Mouse (Mus musculus) spleen, postnatal 4 days (tissue): ENCODE results near the gene Cenpt.

ENCODE experiments used
- DNase-seq, 2 experiments: peaks; one replicate each; pipeline ENCODE4 v3.0.0; 2022; ENCODE audit warnings: low spot score in 2 of 2

Gene Cenpt

DNA sequence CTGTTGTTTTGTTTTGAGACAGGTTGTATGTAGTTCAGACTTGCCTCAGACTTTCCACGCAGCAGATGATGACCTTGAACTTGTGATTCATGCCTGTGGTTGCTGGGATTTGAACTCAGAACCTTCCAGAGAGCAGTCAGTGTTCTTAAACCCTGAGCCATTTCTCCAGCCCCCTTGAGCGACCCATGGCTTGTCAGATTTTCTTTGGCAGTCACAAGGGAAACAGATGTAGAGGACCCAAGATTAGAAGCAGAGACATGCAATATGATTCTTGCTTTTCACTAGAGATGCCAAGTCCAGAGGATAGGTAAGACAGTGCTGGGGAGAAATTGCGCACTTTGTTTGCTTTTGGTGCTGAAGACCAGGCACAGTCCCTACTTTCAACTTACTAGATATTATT lies at the start of gene Cenpt:
Cenpt (minus strand) TSS at position 101 of the 400 bp plus-strand sequence.
- DNase-seq: no peak

DNA sequence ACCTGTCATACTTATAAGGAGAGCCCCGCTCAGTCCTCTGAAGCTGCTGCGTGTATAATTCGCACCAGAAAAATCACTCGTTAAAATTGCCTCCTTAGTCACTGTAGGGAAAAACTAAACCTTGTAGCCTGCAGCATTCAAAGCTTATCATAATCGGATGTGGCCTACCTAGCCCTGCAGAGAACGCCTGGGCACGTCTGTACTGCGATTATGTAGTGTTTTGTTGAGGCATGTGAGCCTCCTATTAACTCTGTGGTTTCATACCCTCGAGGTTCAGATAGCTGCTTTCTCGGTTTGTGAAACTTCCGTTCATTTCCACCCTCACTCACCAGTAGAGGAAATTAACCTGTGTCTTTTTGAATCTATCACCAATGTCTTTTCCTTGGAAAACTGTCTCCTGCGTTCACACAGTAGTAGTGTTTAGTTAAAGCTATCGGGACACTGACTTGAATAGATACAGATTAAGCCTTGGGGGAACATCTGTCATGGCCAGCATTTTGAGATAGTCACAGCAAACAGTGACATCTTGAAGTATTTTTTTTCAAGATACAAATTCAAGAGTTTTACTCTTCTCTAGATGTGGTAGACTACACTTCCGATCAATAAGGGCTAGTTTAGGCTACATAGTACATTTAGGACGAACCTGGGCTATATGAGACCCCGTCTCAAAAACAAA lies 48.0 kb upstream of the Cenpt start:
- DNase-seq: no peak

DNA sequence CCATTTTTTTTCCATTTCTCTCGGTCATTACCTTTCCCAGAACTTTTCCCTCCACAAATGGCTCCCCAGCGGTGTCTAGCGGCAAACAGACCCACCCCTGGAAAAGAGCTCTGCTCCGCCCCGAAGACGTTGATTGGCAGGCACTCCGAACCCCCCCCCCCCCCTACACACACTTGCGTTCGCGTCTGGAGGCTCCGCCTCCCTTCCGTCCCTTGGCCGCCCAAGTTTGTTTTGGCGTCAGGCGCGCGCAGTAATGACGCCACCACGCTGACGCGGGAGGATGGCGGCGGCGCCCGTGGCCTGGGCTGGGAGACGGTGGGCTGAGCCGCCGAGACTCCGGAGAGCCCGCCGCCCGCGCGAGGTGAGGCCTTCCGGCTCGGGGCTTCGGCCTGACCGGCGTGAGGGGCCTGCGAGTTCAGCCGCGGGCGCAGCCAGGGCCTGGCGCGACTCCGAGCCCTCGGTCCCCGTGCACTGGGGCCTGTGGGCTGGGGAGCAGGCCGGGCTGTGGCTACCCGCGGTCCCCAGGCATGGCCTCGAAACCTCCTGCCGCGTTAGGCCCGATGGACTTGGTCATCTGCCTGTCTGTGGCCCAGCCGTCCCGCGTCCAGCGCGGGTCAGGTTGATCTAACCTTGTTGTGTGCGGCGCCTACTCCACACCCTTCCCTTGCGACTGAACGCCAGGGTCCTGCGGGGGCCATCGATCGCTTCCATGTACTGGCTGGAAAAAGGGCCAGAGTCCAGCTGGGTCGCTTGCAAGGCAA lies 47.3 kb upstream of the Cenpt start, which contains the start of gene Pskh1:
Pskh1 (plus strand) TSS at position 262 of the 761 bp plus-strand sequence.
- DNase-seq: peak; percentile 89 to 95

GRCm38 (mm10) chr8:105897801-105898480 lies 44.9 kb upstream of the Cenpt start:
- no peak for DNase-seq

GRCm38 (mm10) chr8:105893339-105893738 lies 40.3 kb upstream of the Cenpt start, which contains the start of gene Nrn1l:
Gene Nrn1l, plus strand, starts transcription at chr8:105893567.
- DNase-seq: peak in 1 of 2 experiments; percentile 46

DNA sequence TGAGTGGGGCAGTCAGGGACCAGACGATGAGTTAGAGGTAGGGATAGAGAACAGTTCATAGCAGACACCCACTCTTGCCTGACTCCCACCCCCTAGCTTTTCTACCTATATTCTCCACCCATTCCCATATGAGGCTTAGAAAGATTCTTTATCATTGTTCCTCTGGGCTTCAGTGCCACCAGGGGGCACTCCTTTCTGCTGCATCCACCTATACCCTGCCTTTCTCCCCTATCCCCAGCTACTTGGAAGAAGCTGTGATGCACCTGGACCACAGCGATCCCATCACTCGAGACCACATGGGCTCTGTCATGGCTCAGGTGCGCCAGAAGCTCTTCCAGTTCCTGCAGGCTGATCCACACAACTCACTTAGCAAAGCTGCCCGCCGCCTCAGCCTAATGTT lies 39.4 kb upstream of the Cenpt start:
- DNase-seq: no peak

DNA sequence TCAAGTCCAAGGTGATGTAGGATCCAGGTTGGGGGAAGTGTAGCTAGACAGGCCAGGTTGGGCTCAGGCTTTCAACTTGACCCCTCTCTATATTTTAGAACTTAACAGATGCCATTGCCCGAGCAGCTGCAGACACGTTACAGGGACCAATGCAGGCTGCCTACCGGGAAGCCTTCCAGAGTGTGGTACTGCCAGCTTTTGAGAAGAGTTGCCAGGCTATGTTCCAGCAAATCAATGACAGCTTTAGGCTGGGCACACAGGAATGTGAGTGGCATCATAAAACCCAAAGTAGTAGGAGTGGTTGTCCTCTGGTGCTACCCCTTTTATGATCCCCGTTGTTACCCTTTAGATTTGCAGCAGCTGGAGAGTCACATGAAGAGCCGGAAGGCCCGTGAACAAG lies 37.8 kb upstream of the Cenpt start:
- no peak for DNase-seq

DNA sequence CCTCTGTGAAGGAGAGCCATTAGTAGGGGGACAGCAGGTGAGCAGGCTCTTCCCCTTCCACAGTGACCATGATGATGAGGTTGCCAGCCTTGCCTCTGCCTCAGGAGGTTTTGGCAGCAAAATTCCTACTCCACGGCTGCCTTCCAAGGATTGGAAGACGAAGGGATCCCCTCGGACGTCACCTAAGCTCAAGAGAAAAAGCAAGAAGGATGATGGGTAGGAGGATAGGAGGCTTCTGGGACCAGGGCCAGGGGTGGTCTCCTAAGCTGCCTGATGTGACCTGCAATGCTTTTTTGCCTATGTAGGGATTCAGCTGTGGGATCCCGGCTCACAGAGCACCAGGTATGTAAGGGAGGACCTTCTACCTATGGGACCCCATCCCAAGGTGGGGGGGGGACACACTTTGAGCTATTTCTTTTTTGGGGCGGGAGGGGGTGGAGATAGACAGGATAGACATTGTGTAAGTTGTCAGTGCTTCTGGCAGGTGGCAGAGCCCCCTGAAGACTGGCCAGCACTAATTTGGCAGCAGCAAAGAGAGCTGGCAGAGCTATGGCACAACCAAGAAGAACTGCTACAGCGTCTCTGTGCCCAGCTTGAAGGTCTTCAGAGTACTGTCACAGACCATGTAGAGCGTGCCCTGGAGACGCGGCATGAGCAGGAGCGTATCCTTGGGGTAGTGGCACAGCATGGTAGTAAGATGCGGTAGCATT lies 36.8 kb upstream of the Cenpt start:
- no peak for DNase-seq

DNA sequence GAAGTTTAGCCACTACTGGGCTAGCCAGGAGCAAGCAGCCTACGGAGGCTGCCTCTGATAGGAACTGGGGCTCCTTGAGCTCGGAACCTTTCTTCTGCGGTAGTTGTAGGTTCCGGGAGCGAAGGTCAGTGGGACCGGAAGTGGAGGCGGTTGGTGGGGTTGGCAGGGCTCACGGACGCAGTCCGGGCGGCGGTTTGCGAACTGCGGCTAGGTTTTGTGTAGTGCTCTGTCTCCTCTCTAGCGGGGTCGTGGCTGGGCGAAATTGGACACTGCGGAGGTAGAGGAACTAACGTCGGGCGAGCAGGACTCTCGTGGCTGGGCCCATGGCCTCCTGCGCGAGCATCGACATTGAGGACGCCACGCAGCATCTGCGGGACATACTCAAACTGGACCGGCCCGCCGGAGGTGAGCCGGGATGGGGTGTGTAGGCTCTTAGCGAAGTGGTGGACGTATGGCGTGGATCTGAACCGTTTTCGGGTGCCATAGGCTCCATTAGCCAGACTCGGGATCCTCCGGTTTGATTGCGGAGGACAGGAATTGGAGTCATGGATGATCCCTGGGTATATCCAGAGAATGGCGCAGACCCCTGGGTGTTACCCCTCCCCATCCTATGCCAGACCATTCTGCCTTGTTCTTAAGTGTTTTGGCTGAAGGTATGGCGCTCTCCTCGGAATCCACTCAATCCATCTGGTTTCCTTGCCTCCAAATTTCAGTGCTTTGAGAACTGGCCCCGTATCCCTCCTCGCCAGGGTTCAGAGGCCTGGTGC lies 27.9 kb upstream of the Cenpt start, which contains the start of gene Edc4:
Edc4 (plus strand) TSS at position 128 of the 767 bp plus-strand sequence.
- peak; percentile 89 to 95 for DNase-seq

- no peak for DNase-seq
Measured at GRCm38 (mm10) chr8:105874301-105874700, 21.2 kb upstream of the Cenpt start.

- DNase-seq: no peak
Measured at GRCm38 (mm10) chr8:105866364-105867029, 13.4 kb upstream of the Cenpt start.

- peak in 1 of 2 experiments; percentile 34 for DNase-seq
Measured at GRCm38 (mm10) chr8:105861951-105862350, 8.9 kb upstream of the Cenpt start.

GRCm38 (mm10) chr8:105860143-105860981 lies 7.3 kb upstream of the Cenpt start, which contains the start of gene Nutf2:
Gene Nutf2, plus strand, starts transcription at chr8:105860580.
- DNase-seq: peak; percentile 91 to 93

DNA sequence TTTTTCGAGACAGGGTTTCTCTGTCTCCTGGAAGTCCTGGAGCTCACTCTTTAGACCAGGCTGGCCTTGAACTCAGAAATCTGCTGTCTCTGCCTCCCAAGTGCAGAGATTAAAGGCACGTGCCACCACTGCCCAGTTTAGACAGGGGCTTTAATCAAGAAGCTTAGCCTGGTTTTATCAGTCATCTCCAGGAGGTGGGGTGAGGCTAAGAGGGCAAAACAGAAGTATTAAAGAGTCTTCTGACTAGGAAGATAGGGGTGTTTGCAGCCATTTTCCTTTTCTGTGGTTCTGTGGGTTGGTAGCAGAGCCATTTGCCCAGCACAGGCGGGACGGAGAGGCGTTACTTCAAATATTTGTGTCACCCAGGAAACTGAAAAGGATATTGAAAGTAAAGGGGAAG lies 6.2 kb upstream of the Cenpt start:
- DNase-seq: peak in 1 of 2 experiments; percentile 47

- DNase-seq: no peak
Measured at GRCm38 (mm10) chr8:105858495-105858894, 5.4 kb upstream of the Cenpt start.

GRCm38 (mm10) chr8:105856168-105856835 lies 3.2 kb upstream of the Cenpt start:
- no peak for DNase-seq

DNA sequence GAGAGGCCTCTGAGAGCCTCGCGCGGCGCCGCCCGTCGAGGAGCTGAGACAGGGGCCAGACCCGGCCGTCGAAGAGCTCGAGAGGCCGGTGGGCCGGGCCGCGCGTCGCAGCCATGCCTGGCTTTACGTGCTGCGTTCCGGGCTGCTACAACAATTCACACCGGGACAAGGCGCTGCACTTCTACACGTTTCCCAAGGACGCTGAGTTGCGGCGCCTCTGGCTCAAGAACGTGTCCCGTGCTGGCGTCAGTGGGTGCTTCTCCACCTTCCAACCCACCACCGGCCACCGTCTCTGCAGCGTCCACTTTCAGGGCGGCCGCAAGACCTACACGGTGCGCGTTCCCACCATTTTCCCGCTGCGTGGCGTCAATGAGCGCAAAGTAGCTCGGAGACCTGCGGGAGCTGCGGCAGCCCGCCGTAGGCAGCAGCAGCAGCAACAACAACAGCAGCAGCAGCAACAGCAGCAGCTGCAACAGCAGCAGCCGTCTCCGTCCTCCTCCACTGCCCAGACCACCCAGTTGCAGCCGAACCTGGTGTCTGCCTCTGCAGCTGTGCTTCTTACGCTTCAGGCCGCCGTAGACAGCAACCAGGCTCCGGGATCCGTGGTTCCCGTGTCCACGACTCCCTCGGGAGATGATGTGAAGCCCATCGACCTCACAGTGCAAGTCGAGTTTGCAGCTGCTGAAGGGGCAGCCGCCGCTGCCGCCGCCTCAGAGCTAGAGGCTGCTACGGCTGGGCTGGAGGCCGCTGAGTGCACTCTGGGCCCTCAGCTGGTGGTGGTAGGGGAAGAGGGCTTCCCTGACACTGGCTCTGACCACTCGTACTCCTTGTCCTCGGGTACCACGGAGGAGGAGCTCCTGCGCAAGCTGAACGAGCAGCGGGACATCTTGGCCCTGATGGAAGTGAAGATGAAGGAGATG lies 2.4 kb upstream of the Cenpt start:
- peak; percentile 61 to 84 for DNase-seq
